Mouse (Mus musculus) left cerebral cortex, adult 9 months (tissue): Measurements from ENCODE around the gene Ston2.
"Not testable (repeated sequence)": the region's sequence is repeated elsewhere in the genome, so short reads cannot be mapped to it uniquely, and the experiment has no call there.

ENCODE experiments used
- DNase-seq, 2 experiments: peaks; one replicate each; pipeline ENCODE4 v3.0.0; 2022; ENCODE audit warnings: low spot score in 2 of 2

Ston2 gene

GRCm38 (mm10) chr12:91791822-91792221 is 3.6 kb upstream of the Ston2 start:
- no peak for DNase-seq

GRCm38 (mm10) chr12:91789801-91790200 is 1.6 kb upstream of the Ston2 start:
- peak; percentile 37 to 81 for DNase-seq

- not testable (repeated sequence) for DNase-seq
Measured at GRCm38 (mm10) chr12:91788446-91788845, 259 bp upstream of the Ston2 start.

GRCm38 (mm10) chr12:91786355-91786754 is 1.8 kb downstream of the Ston2 start:
- DNase-seq: no peak

- DNase-seq: no peak
Measured at GRCm38 (mm10) chr12:91781432-91781831, 6.8 kb downstream of the Ston2 start.

- DNase-seq: no peak
Measured at GRCm38 (mm10) chr12:91780531-91780930, 7.7 kb downstream of the Ston2 start.

- peak; percentile 37 to 76 for DNase-seq
Measured at GRCm38 (mm10) chr12:91779004-91779365, 9.2 kb downstream of the Ston2 start.

GRCm38 (mm10) chr12:91778211-91779003 is 9.8 kb downstream of the Ston2 start:
- peak in 1 of 2 experiments; percentile 39 for DNase-seq

- DNase-seq: no peak
Measured at GRCm38 (mm10) chr12:91776342-91776741, 11.8 kb downstream of the Ston2 start.

GRCm38 (mm10) chr12:91774811-91775284 is 13.3 kb downstream of the Ston2 start:
- DNase-seq: no peak

- DNase-seq: no peak
Measured at GRCm38 (mm10) chr12:91768871-91769270, 19.3 kb downstream of the Ston2 start.

- no peak for DNase-seq
Measured at GRCm38 (mm10) chr12:91768176-91768575, 20.0 kb downstream of the Ston2 start.

- DNase-seq: peak in 1 of 2 experiments; percentile 60
Measured at GRCm38 (mm10) chr12:91766338-91767107, 21.7 kb downstream of the Ston2 start.

GRCm38 (mm10) chr12:91765504-91765903 is 22.7 kb downstream of the Ston2 start:
- no peak for DNase-seq

- DNase-seq: no peak
Measured at GRCm38 (mm10) chr12:91765054-91765453, 23.1 kb downstream of the Ston2 start.

- DNase-seq: no peak
Measured at GRCm38 (mm10) chr12:91764471-91764870, 23.7 kb downstream of the Ston2 start.

GRCm38 (mm10) chr12:91759836-91760235 is 28.4 kb downstream of the Ston2 start:
- DNase-seq: no peak

- no peak for DNase-seq
Measured at GRCm38 (mm10) chr12:91757854-91758562, 30.2 kb downstream of the Ston2 start.

GRCm38 (mm10) chr12:91756562-91757166 is 31.5 kb downstream of the Ston2 start:
- no peak for DNase-seq

- no peak for DNase-seq
Measured at GRCm38 (mm10) chr12:91754606-91755005, 33.6 kb downstream of the Ston2 start.

- DNase-seq: no peak
Measured at GRCm38 (mm10) chr12:91752711-91753110, 35.5 kb downstream of the Ston2 start.
